Mouse (Mus musculus) layer of hippocampus, postnatal 36 days (tissue): ENCODE measurements around the gene Rnf43. TPM values are rescaled to one million over a fixed set of nuclear protein-coding genes. Genes with fewer than 3 reads are reported as not detected.

Experiments used
- DNase-seq, 2 experiments: peaks; one replicate each; pipeline ENCODE4 v3.0.0; 2022
- total RNA-seq, 2 experiments: library from RNA; stranded (reverse); gene quantifications; 2 replicates each; pipeline ENCODE4 v1.2.3; 2021

Gene Rnf43
- 1 to 10 TPM; 2.0 to 2.6 TPM for total RNA-seq

GRCm38 (mm10) chr11:87662407-87662806 is at the start of gene Rnf43:
Gene Rnf43, plus strand, starts transcription at chr11:87662722.
- peak; percentile 77 to 84 for DNase-seq

- no peak for DNase-seq
Observed at GRCm38 (mm10) chr11:87613972-87614371, 48.5 kb upstream of the Rnf43 start.

- DNase-seq = no peak
Observed at GRCm38 (mm10) chr11:87615551-87615950, 47.0 kb upstream of the Rnf43 start.

- no peak for DNase-seq
Observed at GRCm38 (mm10) chr11:87615952-87616351, 46.6 kb upstream of the Rnf43 start.

GRCm38 (mm10) chr11:87616790-87617474 is 45.6 kb upstream of the Rnf43 start, which contains the start of gene Hsf5:
Gene Hsf5, plus strand, starts transcription at chr11:87617164.
- no peak for DNase-seq

GRCm38 (mm10) chr11:87617606-87618005 is 44.9 kb upstream of the Rnf43 start:
- no peak for DNase-seq

GRCm38 (mm10) chr11:87623160-87623559 is 39.4 kb upstream of the Rnf43 start:
- DNase-seq = no peak

- no peak for DNase-seq
Observed at GRCm38 (mm10) chr11:87629859-87630258, 32.7 kb upstream of the Rnf43 start.

- no peak for DNase-seq
Observed at GRCm38 (mm10) chr11:87638793-87639192, 23.7 kb upstream of the Rnf43 start.

- DNase-seq = no peak
Observed at GRCm38 (mm10) chr11:87639206-87639605, 23.3 kb upstream of the Rnf43 start.

- DNase-seq = no peak
Observed at GRCm38 (mm10) chr11:87642865-87643264, 19.7 kb upstream of the Rnf43 start.

- no peak for DNase-seq
Observed at GRCm38 (mm10) chr11:87654693-87655092, 7.8 kb upstream of the Rnf43 start.

GRCm38 (mm10) chr11:87659216-87659615 is 3.3 kb upstream of the Rnf43 start:
- DNase-seq = no peak

GRCm38 (mm10) chr11:87662822-87663221 is 300 bp downstream of the Rnf43 start:
- DNase-seq = no peak

GRCm38 (mm10) chr11:87663948-87664347 is 1.4 kb downstream of the Rnf43 start:
- no peak for DNase-seq

- DNase-seq = no peak
Observed at GRCm38 (mm10) chr11:87664521-87664920, 2.0 kb downstream of the Rnf43 start.

GRCm38 (mm10) chr11:87665224-87665623 is 2.7 kb downstream of the Rnf43 start:
- no peak for DNase-seq

GRCm38 (mm10) chr11:87665658-87666057 is 3.1 kb downstream of the Rnf43 start:
- DNase-seq = no peak

- no peak for DNase-seq
Observed at GRCm38 (mm10) chr11:87666256-87667035, 3.9 kb downstream of the Rnf43 start.

GRCm38 (mm10) chr11:87667107-87668090 is 4.9 kb downstream of the Rnf43 start:
- DNase-seq = no peak

- DNase-seq = no peak
Observed at GRCm38 (mm10) chr11:87673282-87673681, 10.8 kb downstream of the Rnf43 start.

- no peak for DNase-seq
Observed at GRCm38 (mm10) chr11:87675606-87676005, 13.1 kb downstream of the Rnf43 start.

GRCm38 (mm10) chr11:87677756-87678155 is 15.2 kb downstream of the Rnf43 start:
- no peak for DNase-seq
